Mouse (Mus musculus): ENCODE measurements at regions not wholly inside any gene's neighbourhood (a gene's known extent, or its start where the extent isn't known, plus 50 kb on each side); places are given as distances from the start of the nearest gene placed in this dataset.

DNA sequence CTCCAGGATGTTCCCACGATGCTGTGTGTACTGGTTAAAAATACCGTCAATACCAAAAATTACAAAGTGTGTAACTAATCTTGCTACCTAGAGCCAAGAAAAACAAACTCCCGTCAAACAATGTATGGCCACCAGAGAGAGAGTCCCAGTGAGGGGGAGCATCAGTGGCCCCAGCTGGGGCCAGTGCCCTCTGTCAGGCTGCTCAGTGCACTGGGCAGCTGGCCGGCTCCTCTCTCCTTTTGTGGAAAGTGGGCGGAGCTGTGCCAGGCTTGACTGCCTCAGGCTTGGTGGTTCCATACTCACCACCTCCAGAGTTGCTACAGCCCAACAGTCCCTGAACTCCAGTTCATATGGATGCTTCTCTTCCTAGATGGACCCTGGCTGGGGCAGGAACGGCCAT lies 53.8 kb upstream of the Sept5 start:
- CTCF ChIA-PET: interaction anchor here (0.6 kb wide), 1 partner anchor 1864 kb away, joined by 3 read pairs; no protein-coding TSS in a partner anchor

DNA sequence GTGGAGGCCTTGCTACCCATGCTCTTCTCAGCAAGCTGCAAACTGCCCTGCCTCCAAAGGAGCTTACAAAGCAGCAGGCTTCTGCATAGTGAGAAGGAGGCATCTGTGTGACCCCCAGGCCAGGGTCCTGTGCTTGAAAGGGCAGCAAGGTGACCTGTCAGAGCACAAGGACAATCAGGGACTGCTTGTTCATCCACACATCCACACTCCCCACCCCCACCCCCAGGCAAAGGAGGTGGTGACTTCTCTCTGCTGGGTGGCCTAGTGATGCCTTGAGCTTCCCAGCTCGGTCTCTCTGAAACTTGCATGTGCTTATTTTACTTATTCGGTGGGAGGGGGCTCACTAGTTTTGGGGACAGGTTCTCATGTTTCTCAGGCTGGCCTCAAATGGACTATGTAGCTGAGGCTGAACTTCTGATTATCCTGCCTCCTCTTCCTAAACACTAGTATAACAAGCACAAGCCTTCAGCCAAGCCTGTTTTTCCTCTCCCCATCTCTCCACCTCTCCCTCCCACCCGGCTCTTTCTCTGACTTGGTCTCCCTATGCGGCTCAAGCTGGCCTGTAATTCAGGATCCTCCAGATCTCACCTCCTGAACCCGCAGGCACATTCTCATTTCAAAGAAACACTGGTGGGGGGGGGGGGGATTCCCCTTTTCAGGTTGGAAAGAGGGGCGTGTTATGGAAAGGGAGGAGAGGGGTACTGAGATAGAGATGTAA lies 56.4 kb upstream of the Sept5 start:
- CTCF ChIA-PET: no interaction called here

DNA sequence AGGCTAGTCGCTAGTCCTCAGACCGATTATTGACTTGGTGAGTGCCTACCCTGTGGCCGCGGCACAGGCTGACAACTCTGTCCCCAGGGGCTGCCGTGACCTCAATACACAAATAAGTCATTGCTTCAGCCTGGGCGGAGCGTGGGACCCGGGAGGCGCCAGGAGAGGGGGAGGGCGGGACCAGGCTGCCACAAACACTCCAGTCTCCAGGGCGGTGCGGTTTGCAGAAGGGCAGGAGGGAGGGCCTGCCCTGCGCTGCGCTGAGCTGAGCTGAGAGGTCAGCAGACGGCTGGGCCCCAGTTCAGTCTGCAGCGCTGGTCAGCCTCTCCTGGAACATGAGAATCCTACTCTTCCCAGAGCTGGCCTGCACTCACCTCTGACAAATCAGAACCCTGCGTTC lies 57.2 kb upstream of the Sept5 start:
- CTCF ChIA-PET: interaction anchor here (0.6 kb wide), 1 partner anchor 9 kb away, joined by 6 read pairs; no protein-coding TSS in a partner anchor

DNA sequence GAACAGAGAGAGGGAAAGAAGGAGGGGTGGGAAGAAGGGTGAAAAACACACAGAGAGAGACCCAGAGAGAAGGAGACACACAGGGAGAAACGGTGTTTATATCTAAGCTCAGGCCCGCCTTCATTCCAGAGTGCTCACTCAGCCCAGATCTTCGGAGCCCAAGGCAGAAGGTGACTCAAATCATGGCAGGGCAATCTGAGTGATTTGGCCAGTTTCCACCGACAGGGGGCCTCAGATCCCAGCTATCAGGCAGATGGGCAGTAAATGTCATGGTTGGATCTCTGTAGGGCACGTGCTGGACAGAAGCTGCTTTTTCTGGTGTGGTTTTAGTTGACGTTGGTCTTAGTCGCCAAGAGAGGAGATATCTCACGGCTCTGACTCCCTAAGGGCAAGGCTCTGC lies 57.6 kb upstream of the Sept5 start:
- CTCF ChIA-PET: interaction anchor here (0.6 kb wide), 1 partner anchor 9 kb away, joined by 6 read pairs; no protein-coding TSS in a partner anchor

DNA sequence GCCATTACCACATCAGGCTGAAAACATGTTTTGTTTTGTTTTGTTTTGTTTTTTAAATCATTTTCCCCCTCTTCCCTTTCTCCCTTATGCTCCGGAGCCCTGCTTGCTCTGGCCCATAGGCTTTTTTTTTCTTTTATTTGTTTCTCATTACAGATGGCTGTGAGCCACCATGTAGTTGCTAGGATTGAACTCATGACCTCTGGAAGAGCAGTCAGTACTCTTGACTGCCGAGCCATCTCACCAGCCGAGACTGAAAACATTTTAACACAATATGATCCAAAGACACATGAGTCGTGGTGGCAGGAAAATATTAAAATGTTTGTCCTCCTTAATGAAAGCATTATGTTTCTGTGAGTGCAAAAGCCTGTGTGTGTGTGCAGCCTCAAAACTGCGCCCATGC lies 65.8 kb upstream of the Sept5 start:
- CTCF ChIA-PET: no interaction called here

DNA sequence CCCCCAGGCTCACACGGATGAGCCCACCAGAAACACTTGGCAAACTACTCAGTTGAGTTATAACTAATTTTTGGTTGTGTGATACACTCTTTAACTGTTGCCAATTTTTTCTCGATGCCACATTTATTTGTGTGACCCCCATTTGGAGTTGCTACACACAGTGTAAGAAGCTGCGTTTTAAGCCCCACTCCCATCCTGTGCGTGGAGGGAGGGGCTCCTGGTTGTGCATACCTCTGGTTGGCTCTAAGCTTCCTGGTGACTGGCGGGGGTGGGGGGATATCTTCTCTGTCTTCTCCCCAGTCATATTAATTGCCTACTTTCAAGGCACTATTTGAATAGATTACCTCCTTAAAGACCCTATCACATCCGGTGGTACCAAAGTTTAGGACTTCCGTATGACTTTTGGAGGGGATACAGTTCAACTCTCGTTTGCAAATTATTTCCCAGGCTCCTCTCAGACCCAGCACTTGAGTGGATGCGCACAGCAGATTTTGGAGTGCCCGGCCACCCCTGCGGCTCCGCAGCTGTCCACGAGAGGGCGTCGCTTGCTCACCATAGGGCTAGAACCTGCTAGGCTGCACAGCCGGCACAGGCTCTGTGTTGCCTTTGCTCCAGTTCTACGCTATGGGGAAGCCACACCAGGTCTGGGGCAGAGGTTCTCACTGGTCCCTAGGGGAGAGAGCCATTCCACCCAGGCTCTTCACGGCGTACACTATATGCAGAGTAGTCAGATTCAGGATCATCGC lies 66.5 kb upstream of the Sept5 start:
- CTCF ChIA-PET: no interaction called here

DNA sequence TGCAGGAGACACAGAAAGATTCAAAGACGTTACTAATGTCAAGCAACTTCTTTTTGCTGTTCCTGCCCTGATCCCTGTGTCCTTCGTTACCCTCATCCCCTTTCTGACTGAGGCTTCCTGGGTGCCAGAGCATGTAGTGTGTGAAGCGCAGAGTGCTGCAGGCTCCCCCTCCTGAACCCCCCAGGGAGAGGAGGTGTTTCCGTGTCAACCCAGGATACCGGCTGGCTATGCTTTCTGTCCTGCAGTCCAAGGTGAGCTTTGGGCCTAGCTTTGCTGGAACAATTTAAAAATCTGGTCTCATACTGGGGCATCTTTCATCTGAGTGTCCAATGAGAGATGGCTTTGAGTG lies 67.0 kb upstream of the Sept5 start:
- CTCF ChIA-PET: no interaction called here

DNA sequence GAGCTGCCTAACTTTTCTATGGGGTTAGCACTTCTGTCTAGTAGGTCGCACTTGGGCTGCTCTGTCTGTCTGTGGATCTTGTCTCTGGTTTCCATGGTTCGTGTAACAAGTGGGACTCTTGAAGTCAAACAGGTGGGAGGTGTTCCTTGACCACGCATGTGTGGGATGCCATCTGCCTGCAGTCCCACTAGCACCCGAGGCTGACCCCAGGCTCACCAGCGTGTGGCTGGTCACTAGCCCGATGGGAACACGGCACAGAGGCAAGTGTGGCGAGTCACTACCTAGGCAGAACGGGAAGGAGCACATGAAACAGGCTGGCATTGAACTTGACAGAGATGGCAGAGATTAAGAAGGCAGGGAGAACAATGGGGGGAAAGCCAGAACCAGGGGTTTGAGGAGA lies 72.5 kb upstream of the Cldn5 start:
- CTCF ChIA-PET: no interaction called here

DNA sequence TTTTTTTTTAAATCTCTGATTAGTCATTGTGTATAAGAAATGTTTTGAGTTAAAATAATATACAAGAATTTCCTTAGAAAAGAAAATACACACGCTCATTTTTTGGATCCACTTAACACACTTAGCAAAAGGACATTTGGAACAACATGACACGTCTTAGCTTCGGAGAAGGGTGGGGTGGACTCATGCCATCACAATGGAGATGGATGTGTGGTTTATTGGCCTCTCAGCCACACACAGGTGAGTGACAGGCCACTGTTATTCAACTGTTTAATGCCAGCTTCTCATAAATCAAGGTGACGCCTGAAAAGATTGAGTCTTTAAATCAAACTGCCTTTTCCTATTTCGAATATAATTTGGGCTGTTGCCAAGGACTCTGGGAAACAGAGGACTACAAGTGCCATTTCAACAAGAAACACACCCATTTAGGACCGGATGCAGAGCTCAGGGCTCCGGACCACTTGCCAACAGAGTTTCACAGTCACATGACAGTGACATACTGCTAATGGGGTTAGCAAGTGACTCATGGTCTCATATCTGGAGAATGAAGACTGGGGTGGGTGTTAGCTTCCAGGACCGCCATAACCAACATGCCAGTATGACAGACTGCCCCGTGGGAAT lies 71.5 kb upstream of the Cldn5 start:
- CTCF ChIA-PET: no interaction called here

DNA sequence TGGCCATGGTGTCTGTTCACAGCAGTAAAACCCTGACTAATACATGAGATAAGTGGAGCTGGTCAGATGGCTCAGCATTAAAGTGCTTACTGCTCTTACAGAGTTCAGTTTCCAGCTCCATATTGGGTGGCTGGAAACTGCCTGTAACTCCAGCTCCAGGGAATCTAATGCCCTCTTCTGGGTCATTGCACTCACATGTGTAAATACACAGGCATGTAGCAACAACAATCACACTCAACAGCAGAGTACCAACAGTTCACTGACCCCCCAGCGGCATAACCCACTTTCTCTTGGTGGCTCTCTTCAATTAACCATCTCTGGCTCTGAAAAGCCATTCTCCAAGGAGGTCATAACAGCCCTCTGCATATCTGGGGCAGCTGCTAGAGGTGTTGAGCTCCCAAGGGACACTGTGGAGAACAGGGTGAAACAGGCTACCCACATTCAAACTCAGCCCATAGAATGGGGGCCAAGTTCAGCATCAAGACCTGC lies 65.0 kb upstream of the Cldn5 start:
- CTCF ChIA-PET: interaction anchor here (0.6 kb wide), 1 partner anchor 1357 kb away, joined by 3 read pairs; no protein-coding TSS in a partner anchor

DNA sequence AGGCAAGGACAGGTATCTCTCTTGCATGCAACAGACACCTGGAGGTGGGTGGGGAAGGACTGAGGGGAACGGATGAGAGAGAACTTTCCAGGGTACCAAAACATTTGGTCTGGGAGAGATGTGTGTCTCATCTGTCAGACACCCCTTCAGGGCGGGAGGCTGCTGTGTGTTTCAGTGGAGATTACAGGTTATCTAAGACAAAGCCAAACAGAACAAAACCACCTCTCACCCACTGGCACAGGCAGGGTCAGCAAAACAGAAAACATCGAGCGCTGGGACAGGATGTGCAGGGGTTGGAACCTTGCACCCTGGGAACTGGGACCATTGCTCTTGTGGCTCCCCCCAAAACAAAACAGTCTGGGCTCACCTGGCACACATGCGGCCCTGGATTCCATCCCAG lies 63.6 kb upstream of the Cldn5 start:
- CTCF ChIA-PET: no interaction called here

DNA sequence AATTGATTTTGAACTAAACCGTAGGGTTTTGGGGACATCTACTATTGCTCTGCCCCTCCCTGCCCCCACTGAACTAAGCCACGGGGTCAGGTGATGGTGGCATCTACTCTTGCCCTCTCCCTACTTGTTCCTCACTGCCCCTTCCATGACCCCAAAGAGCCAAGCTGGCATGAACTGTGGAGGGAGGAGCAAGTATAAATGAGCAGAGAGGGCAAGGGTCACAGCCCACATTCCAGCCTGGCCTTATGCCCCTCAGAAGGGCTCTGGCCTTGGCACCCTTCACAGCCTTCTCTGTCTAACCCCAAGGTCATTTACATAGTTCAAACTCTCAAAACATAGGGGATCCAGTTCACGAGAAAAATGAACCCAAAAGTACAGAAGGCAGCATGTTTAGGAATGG lies 61.3 kb upstream of the Cldn5 start:
- CTCF ChIA-PET: no interaction called here

DNA sequence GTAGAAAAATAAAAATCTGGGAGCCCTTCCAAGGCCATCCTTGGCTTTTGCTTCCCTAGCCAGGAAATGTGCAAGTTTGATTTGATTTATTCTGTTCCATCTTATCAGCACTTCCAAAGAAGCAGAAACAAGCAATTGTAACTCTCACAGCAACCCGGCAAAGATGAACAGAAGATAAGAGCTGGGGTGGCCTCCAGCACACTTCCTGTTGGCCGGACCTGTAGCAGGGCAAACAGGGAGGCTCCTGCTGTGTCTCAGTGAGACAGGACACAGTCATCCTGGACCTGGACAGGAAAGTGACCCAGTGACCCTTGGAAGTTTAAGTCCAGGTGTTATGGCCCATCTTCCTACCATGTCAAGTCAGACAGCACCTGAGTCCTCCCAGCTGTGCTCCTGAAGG lies 58.6 kb upstream of the Cldn5 start:
- CTCF ChIA-PET: no interaction called here

DNA sequence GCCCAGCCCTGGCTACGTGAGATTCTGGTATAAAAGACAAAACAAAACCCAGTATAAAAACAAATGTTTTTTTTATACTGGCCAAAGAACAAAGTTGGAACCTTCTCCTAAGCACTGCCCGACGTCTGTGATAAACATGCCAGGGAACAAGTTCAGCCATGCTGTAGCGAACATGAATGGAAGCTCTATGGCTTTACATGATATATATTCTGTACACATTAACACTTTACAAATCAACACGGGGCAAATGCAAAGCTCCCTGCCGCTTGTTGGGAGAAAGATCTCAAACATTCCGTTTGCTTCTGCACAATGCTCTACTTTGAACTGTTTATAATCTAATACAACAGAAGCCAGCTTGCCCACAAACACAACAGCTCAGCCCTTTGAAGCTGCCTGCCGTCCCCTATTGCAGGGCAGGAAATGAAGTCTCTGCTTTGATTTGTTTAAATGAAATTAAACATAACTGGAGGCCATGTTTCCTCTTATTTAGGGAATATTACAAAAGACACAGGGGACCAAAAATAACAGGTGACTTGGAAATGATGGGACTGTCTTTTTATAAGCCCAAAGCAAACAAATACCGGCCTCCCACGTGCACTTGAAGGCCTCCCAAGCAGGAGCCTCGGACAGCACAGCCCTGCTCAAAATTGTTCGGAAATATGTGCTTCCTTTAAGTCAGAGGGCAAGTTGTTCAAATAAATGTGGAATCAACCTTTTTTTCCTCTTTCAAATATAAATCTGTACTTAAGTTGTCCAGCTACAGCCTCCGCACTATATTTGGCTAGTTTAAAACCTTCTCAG lies 56.0 kb upstream of the Cldn5 start:
- CTCF ChIA-PET: no interaction called here

DNA sequence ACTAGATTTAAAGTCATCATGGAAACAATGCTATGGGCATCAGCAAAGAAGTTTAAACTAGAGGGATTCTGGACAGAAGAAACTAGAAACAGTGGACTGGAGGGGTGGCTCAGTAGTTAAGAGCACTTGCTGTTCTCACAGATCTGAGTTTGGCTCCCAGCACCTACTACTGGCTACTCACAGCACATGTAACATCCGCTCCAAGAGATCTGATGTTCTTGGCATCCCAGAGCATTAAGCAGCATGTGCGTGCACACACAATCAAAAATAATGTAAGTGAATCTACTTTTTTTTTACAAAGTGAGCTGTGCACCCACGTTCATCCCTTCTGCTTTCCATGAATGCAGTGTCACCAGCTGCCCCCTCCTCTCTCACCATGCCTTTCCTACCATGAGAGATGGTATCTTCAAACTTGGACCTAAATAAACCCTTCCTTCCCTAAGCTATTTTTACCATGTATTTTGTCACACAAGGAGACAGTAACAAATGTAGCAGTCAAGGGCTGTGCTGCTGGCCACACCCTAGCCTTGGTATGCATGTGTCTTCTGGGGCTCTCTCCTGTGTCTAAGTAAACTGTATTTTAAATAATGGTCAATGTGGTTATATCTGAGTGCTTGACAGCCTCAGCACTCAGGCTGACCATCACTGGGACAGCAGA lies 53.3 kb upstream of the Cldn5 start:
- CTCF ChIA-PET: interaction anchor here (0.5 kb wide), 1 partner anchor 61 kb away, joined by 4 read pairs; no protein-coding TSS in a partner anchor

DNA sequence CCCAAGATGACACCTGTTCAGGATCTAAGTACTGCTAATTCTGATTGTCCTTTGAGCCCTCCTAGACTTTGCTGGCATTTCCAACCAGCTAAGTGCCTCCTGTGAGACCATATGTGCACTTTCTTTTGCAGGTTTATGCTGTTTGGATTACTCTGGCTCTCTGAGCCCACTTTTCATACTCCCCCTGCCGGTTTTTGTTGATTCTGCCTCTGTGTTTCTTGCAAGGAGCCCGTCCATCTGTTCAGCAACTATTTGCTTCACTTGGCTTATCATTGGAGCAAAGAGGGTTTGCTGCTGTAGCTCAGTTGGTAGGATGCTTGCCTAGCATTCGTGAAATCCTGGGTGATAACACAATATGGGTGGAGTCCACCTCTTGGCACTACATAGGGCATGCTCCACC lies 52.8 kb upstream of the Cldn5 start:
- CTCF ChIA-PET: no interaction called here

DNA sequence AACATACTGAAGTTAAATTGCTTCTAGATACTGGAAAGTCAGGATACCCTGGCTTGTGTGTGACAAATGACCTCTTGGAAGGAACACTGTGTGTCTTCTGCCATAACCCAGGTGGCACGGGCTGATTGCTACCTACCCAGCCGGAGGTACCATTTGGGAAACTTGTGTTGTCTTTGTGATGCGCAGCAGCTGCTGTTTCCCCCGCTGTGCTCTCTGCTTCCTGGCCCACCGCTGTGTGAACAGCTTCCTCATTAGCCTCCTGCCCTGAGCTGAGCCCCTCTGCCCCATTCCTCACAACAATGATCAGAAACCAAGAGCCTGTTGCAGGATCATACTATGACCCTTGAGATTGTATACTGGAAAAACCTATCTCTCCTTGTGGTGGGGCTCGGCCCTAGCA lies 51.9 kb upstream of the Cldn5 start:
- CTCF ChIA-PET: interaction anchor here (0.7 kb wide), 1 partner anchor 249 kb away, joined by 11 read pairs; no protein-coding TSS in a partner anchor

Data from spleen, embryonic (tissue).